Mouse (Mus musculus) 416B (cell line): ENCODE measurements at regions not wholly inside any gene's neighbourhood (a gene's known extent, or its start where the extent isn't known, plus 50 kb on each side); places are given as distances from the start of the nearest gene placed in this dataset.

Experiments
- DNase-seq: peaks from one replicate; pipeline ENCODE4 v3.0.0; 2011; ENCODE audit warnings: low read depth

DNA sequence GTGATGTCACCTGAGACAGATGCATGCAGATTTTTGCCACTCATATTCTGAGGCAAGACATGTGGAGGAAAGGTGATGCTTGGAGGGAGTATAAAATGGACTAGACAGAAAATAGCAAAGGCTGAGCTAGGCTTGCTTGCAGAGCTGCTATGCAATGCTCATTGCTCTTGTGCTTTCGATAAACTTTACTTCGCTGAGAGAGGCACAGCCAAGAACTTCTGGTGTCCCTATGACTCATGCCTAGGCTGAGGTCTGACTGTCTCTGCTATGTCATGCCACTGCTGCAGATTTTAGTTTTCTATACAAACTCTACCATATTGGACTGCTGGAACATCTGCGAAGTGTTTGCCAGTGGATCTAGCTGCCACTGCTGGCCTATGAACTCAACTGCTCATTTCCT is 687.5 kb upstream of the Pou3f3 start:
- DNase-seq = no peak

DNA sequence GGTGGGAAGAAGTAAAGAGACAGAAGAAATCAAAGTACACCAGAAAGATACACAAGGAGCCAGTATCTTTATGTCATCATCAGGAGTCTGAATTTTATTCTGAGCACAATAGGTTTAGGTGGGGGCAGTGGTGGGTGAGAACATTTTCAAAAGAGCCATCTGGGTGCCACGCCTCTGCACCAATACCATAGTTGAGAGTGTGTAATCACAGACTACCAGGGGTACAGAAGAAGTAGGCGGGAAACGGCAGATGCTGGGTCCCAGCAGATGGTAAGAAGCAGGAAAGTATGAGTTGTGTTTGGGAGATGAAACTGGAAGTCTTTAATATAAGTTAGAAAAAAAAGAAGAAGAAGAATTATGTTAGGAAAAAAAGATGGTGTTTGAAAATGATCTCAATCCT is 682.7 kb upstream of the Pou3f3 start:
- DNase-seq = no peak

DNA sequence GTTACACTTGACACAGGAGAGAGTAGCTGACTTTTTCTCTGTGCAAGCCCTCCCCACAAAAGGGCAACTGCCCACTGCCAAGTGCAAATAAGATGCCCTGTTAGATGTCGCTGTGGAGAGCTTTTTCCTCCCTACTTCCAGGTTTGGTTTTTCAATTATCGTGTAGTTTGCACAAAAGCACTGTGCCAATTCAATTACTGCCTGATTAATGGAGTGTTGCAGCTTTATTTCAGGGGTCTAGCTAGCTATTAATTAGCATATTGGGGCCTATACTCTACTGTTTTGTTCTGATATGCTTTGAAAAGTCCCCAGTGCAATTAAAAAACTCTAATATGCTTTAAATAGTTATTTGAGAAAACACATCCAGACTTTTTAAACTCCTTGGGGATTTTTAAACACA is 676.6 kb upstream of the Pou3f3 start:
- DNase-seq = no peak

DNA sequence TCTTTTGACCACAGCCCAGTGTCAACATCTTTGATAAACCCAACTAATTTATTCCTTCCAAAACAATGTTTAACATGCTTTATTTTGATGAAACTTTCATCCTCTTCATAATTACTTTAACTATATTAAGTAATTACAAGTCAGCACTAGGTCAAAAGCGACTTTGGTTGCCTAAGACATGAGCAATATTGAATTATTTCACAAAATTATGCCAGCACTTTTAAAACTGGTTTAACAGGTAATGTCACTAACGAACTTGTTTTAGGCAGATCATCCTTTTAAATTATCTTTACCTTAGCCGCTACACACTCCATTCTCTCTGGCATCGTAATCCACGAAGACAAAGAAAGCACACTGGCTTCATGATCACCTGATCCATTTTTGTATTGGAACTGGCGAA is 669.8 kb upstream of the Pou3f3 start:
- DNase-seq = no peak

DNA sequence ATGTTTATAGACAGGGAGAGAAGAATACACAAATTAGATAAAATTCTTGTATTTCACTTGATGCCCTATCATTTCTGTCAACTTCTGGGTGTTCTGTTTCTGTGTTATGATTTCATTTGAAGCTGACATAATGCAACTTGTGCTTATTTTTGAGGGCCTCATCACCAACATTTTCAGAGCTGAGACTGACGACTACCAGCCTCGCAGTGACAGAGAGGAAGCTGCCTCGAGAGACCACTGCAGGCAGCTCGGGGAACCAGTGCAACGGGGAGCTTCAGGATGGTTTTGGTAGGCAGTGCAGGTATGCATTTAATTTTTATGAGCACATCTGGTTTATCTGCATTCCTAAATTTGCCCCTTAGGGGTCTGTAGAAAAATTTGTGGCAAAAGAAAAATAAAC is 669.1 kb upstream of the Pou3f3 start:
- DNase-seq = no peak

DNA sequence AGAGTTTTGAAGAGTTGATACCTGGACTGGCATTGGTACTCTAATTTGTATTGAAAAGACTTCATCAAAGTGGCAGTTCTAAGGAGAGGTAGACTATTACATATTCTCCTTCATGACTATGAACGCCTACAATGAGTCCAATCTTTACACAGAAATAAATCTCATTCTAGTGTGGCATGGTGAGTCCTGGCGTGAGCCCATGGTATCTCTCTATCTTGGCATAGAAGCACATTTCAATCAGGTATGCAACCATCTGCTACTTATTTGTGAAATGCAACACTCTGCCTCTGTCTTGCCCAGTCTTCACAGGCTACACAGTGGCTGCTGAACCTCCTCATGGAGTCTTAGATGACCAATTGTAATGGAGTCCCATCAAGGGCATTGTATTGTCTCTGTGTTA is 661.8 kb upstream of the Pou3f3 start:
- DNase-seq = no peak

DNA sequence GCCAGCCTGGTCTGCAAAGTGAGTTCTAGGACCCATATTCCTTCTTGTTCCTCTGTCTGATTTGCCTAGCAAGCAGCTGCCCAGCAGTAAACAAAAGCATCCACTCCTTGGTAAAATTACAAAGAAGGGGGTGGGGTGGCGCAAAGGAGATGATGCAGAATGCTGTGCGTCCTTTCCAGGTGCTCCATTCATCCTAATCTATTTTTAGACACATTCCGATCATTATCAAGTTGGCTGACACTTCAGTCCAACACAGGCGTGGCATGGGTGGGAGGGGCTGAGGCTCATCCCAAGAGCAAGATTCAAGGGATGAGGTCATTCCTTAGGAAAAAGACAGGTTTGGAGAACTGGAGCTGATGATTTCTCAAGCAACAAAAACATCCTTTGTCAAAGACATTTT is 660.2 kb upstream of the Pou3f3 start:
- DNase-seq = no peak

DNA sequence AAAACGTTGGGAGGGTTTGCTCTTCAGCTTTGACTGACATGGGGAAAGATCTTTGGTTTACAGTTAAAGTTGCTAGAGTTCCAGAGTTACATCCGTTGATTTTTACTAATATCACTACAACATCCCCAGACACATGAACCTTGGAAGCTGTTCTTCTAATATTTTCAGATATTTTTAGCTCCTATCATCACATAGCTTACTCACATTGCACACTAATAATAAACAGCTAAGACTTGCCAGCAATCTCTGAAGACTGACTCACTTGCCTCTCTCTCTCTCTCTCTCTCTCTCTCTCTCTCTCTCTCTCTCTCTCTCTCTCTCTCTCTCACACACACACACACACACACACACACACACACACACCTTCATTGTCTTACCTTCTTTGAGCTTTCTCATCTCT is 654.0 kb upstream of the Pou3f3 start:
- no peak for DNase-seq

DNA sequence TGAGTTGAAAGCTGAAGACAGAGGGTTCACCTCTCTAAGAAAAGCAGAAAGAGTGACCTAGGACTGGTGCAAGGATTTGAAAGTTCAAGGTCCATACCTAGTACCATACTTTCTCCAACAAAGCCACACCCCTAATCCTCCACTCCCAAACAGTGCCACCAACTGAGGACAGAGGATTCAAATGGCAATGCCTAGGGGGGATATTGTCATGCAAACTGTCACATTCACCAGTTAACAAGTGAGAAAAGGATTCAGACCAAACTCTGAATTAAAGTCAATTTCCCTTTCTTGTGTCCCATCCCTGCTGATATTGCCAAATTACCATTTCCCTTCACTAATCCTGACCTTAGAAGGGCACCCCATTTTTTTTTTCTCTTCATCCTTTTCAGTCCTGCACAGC is 637.1 kb upstream of the Pou3f3 start:
- DNase-seq = no peak

DNA sequence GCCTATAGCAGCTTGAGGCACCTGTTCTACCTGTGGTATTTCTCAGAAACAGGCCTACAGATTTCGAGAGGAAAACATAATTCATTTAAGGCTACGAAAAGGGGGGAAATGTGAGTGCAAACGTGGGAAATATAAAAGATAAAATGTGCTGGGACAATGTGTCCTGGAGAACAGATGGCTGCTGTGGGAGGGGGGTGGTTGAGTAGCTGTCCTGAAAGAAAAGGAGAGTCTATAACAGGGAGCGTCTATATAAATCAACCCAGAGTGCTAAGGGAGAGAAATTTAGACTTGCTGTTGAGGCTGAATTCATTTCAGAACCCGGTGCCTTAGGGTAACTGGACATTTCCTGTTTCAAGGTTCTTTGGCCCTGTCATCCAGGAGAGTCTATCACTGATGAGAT is 625.5 kb upstream of the Pou3f3 start:
- no peak for DNase-seq

DNA sequence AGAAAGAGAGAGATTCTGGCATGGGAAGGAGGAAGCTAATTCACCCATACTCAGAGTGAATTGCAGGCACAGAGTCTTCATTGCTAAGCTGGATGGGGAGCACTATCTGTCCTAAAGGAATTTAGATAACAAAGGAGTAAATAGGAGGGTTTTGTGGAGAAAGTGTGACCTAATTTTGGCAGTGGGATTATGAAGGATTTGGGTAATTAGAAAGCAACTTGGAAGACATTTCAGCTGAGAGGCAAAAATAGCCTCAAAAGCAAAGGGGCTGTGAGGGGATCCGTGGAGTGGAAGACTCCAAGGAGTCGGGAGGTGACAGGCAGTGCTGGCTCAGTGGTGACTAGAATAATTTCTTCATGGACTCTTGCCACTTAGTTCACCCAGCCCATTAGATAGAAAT is 599.5 kb upstream of the Pou3f3 start:
- DNase-seq = no peak

DNA sequence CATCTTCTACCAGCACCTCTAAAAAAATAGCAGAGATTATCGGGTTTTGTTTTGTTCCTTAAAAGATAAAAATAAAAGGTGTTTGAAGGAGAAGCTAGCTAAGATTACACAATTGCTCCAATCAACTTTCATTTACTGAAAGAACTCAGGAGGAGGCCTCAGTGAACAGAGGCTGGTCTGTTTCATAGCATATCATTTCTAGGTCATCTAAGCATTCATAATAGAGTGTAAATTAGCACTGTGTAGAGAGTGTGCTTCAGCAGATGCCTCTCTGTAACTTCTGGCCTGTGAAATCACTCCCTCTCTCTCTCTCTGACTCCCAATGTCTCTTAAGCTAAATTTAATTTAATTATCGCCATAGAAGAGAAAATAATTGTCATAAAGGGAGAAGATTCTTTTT is 597.0 kb upstream of the Pou3f3 start:
- DNase-seq = no peak

DNA sequence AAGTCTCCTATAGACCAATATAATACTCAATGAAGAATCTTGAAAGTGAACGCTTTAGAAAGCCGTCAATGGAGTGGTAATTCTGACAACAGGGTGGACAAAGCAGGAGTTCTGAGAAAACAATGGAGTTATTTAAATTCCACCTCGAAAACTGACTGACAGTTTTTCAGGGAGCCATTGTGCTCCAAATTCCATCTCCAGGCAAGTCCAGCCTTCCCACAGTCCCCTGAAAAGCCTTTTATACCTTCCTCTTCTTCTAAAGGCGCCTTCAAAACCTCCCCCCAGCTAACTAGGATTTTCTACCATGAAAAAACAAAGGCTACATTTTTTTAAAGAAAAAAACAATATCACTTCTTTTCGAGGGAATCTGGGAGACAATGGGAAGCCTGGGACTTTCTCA is 588.0 kb upstream of the Pou3f3 start:
- no peak for DNase-seq

DNA sequence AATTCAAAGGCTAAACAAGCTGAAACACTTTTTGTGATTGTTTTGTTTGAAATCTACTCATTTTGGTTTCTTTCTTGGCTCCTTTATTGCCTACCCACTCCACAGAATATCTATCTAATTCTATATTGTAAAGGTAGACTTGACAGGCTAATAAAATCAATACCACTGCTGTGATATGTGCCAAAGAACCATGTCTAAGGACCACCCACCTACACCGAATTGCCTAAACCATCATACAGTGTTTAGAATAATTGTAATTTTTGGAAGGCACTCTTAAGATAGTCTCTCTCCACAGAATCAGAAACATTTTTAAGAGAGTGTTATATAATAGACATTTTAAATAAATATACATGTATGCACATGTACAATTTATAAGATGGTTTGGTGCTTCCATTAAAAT is 587.6 kb upstream of the Pou3f3 start:
- no peak for DNase-seq

DNA sequence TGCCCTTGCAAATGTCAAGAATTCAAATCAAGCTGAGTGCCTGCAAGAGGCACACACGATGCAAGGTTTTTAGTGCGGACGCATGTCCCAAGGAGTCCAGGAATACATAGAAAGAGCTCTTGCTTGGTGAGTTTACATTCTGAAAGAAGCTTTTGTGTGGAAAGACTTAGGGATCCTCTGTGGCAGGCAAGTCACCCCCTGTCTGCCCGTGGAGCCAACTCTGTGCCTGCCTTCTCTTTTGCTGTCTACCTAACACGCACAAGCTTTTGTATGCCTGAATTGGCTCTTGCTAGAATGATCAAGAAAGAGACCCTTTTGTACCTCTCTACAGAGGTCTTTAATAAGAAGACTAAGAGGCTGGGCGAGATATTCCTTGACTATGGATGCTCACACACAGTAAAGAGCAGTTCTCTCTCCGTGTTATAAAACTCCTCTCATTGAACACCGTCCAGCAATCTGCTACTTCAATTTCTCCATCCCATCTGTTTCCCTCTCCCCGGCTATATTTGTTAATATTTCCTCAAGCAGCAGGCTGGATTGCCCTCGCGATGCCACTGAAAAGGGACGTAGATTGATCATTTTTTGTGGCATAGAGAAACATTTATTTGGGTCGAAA is 543.3 kb upstream of the Pou3f3 start:
- no peak for DNase-seq

DNA sequence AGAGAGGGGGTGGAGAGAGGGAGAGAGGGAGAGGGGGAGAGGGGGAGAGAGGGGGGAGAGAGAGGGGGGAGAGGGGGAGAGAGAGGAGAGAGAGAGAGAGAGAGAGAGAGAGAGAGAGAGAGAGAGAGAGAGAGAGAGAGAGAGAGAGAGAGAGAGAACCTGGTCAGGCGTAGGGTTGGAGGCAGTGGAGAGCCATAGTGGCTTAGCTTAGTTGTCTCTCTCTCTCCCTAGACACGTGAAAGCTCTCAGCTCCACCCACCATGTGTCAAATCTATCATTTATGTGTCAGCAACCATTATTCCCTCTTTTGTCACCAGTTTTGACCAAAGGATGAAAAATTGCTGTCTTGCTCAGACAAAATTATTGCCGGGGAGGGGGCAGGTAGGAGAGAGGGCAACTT is 542.7 kb upstream of the Pou3f3 start:
- no peak for DNase-seq

DNA sequence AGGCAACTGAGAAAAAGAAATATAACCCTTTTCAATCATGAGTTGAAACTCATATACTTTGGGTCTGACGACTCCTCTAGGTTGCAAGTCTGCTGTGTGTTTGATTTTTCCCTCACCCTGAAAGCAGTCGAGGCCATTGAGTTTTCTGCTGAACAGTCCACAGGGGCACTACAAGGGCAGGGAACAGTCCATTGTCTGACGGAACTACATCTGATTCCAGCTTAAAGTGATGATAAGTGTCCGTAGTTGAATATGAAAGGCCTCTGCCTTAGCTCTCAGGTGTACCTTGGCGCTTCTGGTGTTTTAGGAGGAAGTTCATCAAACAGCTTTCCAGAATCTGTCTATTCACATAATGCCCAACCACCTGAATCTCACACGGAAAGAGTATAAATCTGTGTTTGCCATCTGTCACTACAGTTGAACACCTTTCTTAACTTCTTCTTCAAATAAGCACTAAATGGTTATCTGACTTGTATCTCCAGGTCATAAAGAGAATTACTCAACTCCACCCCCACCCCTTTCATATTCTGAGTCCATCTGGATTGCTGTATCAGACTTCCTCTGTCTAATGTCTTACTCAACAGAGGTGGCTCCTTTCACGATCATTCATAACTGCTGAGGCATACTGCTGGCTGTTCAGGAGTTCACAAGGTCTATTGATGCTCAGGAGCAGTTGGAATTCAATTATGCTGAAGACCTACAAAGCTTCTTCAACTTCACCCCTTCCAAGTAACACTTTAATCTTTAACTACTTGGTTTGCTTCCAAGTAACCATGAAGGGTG is 527.6 kb upstream of the Pou3f3 start:
- DNase-seq = no peak

DNA sequence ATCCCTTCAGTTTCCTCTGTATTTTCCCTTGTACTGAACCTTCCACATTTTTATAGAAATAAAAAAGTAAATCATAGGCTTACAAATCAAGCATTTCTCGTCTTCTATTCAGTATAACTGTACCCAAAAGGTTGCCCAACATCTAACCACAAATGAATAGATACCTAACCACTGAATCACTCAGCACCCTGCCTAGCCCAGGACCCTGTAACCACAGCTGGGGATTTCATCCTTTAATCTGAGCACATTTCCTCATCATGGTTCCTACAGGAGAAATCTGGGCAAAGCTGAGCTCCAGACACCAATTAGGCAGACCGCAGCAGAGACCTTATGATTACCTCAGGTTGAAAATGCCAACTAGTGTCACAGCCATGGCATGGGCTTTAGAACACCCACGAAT is 526.1 kb upstream of the Pou3f3 start:
- no peak for DNase-seq

DNA sequence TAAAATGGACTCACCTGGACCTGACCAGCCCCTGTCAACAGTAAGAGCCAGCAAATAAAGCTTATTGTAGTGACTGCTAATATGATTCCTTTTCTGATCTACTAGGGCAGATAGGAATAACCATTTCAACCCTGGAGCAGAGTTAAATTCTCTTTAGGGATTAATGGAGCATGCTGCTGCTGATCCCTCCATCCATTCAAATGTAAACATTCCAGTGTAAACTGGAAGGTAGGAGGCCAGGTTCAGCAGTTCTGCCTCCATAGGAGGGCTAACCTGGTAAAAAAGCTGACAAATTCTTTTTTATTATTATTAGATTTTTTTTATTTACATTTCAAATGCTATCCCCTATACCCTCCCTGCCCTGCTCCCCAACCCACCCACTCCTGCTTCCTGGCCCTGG is 509.3 kb upstream of the Pou3f3 start:
- no peak for DNase-seq

DNA sequence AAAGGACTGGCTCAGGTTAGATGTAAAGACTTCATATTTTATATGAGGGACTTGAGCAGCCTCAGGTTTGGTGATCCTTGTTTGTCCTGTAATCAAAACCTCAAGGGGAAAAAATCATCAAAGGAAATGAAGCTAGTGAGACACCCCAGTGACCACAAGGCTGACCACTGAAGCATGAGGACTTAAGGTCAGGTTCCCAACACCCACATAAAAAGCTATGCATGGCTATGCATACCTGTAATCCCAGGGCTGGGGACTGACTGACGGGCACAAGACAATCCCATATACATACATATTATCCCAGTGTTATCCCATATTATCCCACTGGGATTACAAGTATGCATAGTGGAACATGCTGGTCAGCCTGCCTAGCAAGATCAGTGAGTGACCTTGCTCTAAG is 467.5 kb upstream of the Pou3f3 start:
- no peak for DNase-seq

DNA sequence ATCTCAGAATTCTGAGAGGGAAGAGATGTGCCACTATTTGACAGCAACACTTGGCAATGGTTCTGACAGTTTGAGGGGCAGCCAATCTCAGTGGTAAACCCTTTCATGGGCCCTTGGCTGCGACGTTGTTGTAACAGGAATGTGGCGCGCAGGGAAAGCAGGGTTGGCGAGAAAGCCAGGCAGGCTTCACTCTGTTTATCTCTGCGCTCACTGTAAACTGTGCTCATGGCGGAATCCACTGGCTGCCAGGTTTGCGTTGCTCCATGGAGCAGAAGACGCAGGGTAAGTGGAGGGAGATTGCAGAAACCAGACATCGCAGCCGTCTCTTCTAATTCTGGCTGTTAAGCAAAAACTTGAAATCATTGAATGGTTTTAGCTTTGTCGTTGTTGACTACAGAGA is 465.9 kb upstream of the Pou3f3 start:
- no peak for DNase-seq

DNA sequence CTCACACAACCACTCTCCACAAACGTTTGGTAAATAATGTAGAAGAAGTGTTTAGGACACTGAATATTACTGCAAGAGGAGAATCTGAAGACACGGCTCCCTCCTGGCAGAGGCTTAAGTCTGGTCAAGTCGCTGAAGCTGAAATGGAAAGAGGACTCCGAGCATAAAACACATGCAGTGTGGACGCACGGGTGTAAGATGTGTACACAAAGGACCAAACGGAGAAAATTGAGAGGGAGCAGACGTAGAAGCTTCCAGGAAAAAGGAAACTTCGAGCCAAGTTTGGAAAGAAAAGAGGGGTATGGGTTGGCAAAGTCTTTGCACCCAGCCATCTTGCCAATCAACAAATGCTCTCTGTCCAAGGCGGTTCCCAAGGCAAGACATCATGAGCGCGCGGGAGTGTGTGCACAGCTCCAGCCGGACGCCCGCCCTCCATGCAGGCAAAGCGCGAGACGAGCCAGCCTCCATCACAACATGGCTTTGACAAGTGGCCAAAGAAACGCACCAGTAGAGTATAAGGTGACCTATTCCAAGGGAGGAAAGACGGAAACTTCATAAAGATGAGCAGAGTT is 465.0 kb upstream of the Pou3f3 start:
- no peak for DNase-seq

DNA sequence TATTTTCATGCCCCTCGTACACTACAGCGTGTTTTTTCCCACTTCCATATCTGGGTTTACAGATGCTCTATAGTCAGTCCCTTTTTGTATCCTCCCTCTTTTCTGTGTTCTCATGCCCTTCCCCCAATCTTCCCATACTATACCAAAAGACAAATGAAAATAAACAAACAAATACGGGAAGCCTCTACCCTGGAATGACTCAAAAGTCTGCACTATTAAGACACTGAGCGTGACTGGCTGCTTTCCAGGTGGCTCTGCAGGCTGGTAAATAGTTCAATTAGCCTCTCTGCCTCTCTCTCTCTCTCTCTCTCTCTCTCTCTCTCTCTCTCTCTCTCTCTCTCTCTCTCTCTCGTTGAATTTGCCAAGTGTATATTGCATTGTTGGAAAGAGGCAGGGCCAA is 464.5 kb upstream of the Pou3f3 start:
- no peak for DNase-seq

DNA sequence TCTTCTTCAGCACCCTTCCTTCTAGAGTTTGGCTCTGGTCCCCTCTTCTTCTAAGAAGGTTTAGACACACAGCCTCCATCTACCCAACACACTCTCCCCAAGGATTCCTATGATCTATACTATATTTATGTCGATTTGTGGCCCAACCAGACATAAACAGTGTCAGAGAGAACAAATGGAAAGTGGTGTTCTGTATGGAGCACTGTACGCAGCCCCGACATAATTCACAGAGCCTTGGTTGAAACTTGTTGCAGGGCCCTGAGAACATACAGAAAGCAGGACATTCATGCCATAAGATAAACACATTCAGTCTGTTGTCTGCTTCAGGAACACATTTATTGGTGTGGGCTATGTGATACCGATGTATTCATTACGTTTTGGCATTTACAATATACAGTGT is 463.7 kb upstream of the Pou3f3 start:
- DNase-seq = no peak
